Mouse (Mus musculus): ENCODE data around the gene Wbp1. TPM values are rescaled to one million over a fixed set of nuclear protein-coding genes. Genes with fewer than 3 reads are reported as not detected.

Wbp1 gene
- polyA plus RNA-seq, 1 experiment from 2014 or later: 21.0 TPM

DNA sequence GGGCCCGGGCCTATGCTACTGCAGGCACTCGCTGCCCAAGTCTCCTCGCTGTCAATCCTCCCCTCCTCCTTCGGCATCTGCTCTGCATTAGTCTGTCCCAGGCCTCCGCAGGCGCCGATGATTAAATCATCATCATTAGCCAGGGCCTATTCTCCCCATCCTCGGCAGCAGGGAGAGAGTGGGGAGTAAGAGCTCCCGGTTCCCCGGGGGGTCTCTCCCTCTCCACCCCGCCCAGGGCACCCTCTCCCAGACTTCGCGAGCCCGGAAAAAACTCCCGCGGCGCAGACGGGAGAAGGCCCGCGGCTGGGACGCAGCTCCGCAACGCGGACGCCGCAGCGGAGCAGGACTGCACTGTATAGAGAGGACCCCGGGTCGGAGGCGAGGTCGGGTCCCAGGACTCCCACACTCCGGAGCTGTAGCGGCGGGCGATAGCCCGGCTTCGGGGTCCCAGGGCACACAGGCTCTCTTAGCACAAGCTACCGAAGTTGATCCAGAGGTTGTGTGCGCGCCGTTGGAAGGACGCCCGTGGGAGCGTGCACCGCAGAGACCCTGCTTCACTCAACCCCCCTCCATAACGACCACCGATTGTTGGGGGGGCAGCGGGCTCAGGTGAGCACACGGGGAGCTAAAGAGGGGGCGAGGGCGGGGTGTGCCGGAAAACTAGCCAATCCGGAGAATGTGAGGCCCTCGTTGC is 43.6 kb downstream of the Wbp1 start, which contains the start of gene Pcgf1:
Pcgf1 (plus strand) TSS at position 240 of the 694 bp plus-strand sequence.
- ATAC-seq (peak; percentile 26), DNase-seq (peak; percentile 55)
- peak within 1 kb of the TSS; percentile 99 for H3K4me2 ChIP-seq (ENCODE audit: low read depth, low read length)
- TF ChIP-seq EP300 (IDR thresholded peaks at IDR 0.05; ENCODE audit: low read depth) (no peak), CTCF (IDR thresholded peaks at IDR 0.05; ENCODE audit: low read depth) (no peak)
- H3K9ac ChIP-seq (replicated peaks): peak within 1 kb of the TSS; percentile 84
- H3K9me3 ChIP-seq (ENCODE audit: low read length): no peaks in the 10 kb centered on the region
- H3K27me3 ChIP-seq (ENCODE audit: insufficient read depth, low read length): peaks cover 33% of the 10 kb centered on the region
- H3K4me1 ChIP-seq (ENCODE audit: insufficient read depth): peaks cover 18% of the 10 kb centered on the region
- H3K36me3 ChIP-seq (replicated peaks; ENCODE audit: insufficient read depth, low read length): peaks cover 2% of the 10 kb centered on the region; the same call in 1 of the 2 replicates
- WGBS (ENCODE audit: insufficient replicate concordance): under 1% methylated on average over 54 of the region's 54 CpGs
- peak within 1 kb of the TSS; percentile 91 for H3K4me3 ChIP-seq (ENCODE audit: low read depth, low read length)
- H3K27ac ChIP-seq (ENCODE audit: low read depth): peak within 1 kb of the TSS; percentile 82

DNA sequence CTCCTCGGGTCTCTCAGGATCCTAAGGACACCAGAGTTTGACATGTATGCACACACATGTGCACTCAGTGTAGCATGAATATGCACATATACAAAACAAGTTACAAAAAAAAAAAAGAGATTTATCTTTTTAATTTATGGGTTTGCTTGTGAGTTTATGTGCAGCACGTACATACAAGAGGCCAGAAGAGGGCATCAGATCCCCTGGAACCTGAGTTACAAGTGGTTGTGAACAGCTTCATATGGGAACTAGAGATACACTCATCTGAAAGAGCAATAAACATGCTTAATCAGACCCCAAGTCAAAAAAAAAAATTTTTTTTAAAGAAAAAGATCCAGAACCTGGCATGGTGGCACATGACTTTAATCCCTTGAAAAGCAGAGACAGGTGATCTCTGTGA is 46.4 kb downstream of the Wbp1 start:
- TF ChIP-seq EP300 (IDR thresholded peaks at IDR 0.05; ENCODE audit: low read depth) (no peak), CTCF (IDR thresholded peaks at IDR 0.05; ENCODE audit: low read depth) (peak; percentile 51)
- no peak overlapping the region for H3K9ac ChIP-seq (replicated peaks)
- no peak overlapping the region for H3K27ac ChIP-seq (ENCODE audit: low read depth)
- 19% methylated on average over 2 of the region's 2 CpGs for WGBS (ENCODE audit: insufficient replicate concordance)
- no peak for ATAC-seq
- H3K27me3 ChIP-seq (ENCODE audit: insufficient read depth, low read length): peaks cover 59% of the 10 kb centered on the region
- no peaks in the 10 kb centered on the region for H3K9me3 ChIP-seq (ENCODE audit: low read length)
- DNase-seq: no peak
- H3K36me3 ChIP-seq (replicated peaks; ENCODE audit: insufficient read depth, low read length): no peaks in the 10 kb centered on the region; the same call in 1 of the 2 replicates
- no peak overlapping the region for H3K4me3 ChIP-seq (ENCODE audit: low read depth, low read length)
- H3K4me2 ChIP-seq (ENCODE audit: low read depth, low read length): no peak overlapping the region
- peaks cover 17% of the 10 kb centered on the region for H3K4me1 ChIP-seq (ENCODE audit: insufficient read depth)

DNA sequence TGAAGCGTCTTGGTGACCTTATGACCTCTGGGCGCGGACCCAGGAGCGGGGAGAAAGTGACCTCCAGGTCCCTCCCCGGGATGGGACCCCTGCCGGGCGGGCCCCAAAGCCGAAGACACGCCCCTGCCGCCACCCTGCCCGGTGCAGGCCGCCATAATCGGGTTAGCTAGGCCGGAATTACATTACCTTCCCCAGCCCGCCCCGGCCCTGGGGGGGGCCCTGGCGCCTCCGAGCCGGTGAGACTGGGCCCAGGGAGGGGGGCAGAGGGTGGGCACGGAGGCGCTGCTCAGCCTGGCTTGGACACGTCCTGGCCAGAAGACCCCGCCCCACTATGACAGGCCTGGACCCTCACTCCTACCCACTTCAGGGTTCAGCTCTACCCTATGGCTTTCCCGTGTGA is 50.1 kb downstream of the Wbp1 start:
- ATAC-seq (no peak), DNase-seq (no peak)
- Histone ChIP-seq H3K36me3 (replicated peaks; ENCODE audit: insufficient read depth, low read length) (no peaks in the 10 kb centered on the region), H3K27ac (ENCODE audit: low read depth) (no peak overlapping the region), H3K4me2 (ENCODE audit: low read depth, low read length) (no peak overlapping the region), H3K4me3 (ENCODE audit: low read depth, low read length) (no peak overlapping the region), H3K4me1 (ENCODE audit: insufficient read depth) (peaks cover 10% of the 10 kb centered on the region), H3K9ac (replicated peaks) (no peak overlapping the region), H3K27me3 (ENCODE audit: insufficient read depth, low read length) (peaks cover 93% of the 10 kb centered on the region), H3K9me3 (ENCODE audit: low read length) (no peaks in the 10 kb centered on the region)
- no peak for TF ChIP-seq EP300 (IDR thresholded peaks at IDR 0.05; ENCODE audit: low read depth)
- no peak for TF ChIP-seq CTCF (IDR thresholded peaks at IDR 0.05; ENCODE audit: low read depth)
- 2% methylated on average over 21 of the region's 24 CpGs for WGBS (ENCODE audit: insufficient replicate concordance)

GRCm38 (mm10) chr6:83070311-83071219 is 50.8 kb downstream of the Wbp1 start:
- ATAC-seq: 0 out of 2 replicates have a peak, but pooled peaks have one; percentile 14
- Histone ChIP-seq H3K36me3 (replicated peaks; ENCODE audit: insufficient read depth, low read length) (no peaks in the 10 kb centered on the region), H3K9ac (replicated peaks) (no peak overlapping the region), H3K4me2 (ENCODE audit: low read depth, low read length) (0 out of 2 replicates have a peak overlapping the region, but pooled peaks have one; percentile 5), H3K4me1 (ENCODE audit: insufficient read depth) (peaks cover 10% of the 10 kb centered on the region), H3K4me3 (ENCODE audit: low read depth, low read length) (peak overlapping the region; percentile 16; the same call in 1 of the 2 replicates), H3K9me3 (ENCODE audit: low read length) (no peaks in the 10 kb centered on the region), H3K27me3 (ENCODE audit: insufficient read depth, low read length) (peaks cover 94% of the 10 kb centered on the region), H3K27ac (ENCODE audit: low read depth) (no peak overlapping the region)
- WGBS (ENCODE audit: insufficient replicate concordance): 2% methylated on average over 46 of the region's 58 CpGs
- TF ChIP-seq CTCF (IDR thresholded peaks at IDR 0.05; ENCODE audit: low read depth) (no peak), EP300 (IDR thresholded peaks at IDR 0.05; ENCODE audit: low read depth) (no peak)
- DNase-seq: no peak

GRCm38 (mm10) chr6:83070247-83070310 is 51.3 kb downstream of the Wbp1 start, which contains the start of gene Tlx2:
Tlx2 (minus strand) TSS chr6:83070293.
- Histone ChIP-seq H3K4me1 (ENCODE audit: insufficient read depth) (peaks cover 10% of the 10 kb centered on the region), H3K9ac (replicated peaks) (no peak within 1 kb of the TSS), H3K27me3 (ENCODE audit: insufficient read depth, low read length) (peaks cover 96% of the 10 kb centered on the region), H3K9me3 (ENCODE audit: low read length) (no peaks in the 10 kb centered on the region), H3K36me3 (replicated peaks; ENCODE audit: insufficient read depth, low read length) (no peaks in the 10 kb centered on the region), H3K27ac (ENCODE audit: low read depth) (no peak within 1 kb of the TSS), H3K4me3 (ENCODE audit: low read depth, low read length) (peak within 1 kb of the TSS; percentile 26; the same call in 1 of the 2 replicates), H3K4me2 (ENCODE audit: low read depth, low read length) (peak within 1 kb of the TSS; percentile 62; the same call in 1 of the 2 replicates)
- DNase-seq: no peak
- no peak for ATAC-seq
- no peak for TF ChIP-seq EP300 (IDR thresholded peaks at IDR 0.05; ENCODE audit: low read depth)
- no peak for TF ChIP-seq CTCF (IDR thresholded peaks at IDR 0.05; ENCODE audit: low read depth)
- WGBS (ENCODE audit: insufficient replicate concordance): 2% methylated on average over 8 of the region's 10 CpGs
